Mouse (Mus musculus) ES-E14 (cell line): ENCODE results near the gene Tnr.

ENCODE experiments used
- CHD2 ChIP-seq: IDR thresholded peaks from 2 replicates; pipeline ENCODE4 v1.6.1; 2014; ENCODE audit warnings: mild to moderate bottlenecking, low read depth, low read length, inconsistent platforms
- HCFC1 ChIP-seq: IDR thresholded peaks from 2 replicates; pipeline ENCODE4 v1.6.1; 2012; ENCODE audit warnings: low read length, inconsistent platforms, borderline replicate concordance; ENCODE audit not compliant: insufficient read depth
- MAFK ChIP-seq: IDR thresholded peaks from 2 replicates; pipeline ENCODE4 v1.6.1; 2014; ENCODE audit warnings: mild to moderate bottlenecking, low read depth, low read length, inconsistent platforms; ENCODE audit not compliant: insufficient read depth
- ZNF384 ChIP-seq: IDR thresholded peaks from 2 replicates; pipeline ENCODE4 v1.6.1; 2012; ENCODE audit warnings: low read depth, low read length, inconsistent platforms

GRCm38 (mm10) chr1:159535582-159535981 is 12.0 kb downstream of the Tnr start:
- TF ChIP-seq HCFC1 (no peak), MAFK (no peak), ZNF384 (peak; percentile 31; the same call in 1 of the 2 replicates), CHD2 (no peak)
